Mouse (Mus musculus) forebrain, embryonic 13.5 days (tissue): ENCODE results near the gene Fundc1. TPM values are rescaled to one million over a fixed set of nuclear protein-coding genes. Genes with fewer than 3 reads are reported as not detected.
"Not testable (repeated sequence)": the region's sequence is repeated elsewhere in the genome, so short reads cannot be mapped to it uniquely, and the experiment has no call there.

Experiments
- ATAC-seq: fragments of 200-750 bp; cut with Nextera tagmentation; 2 replicates; pipeline ENCODE4 v1.8.0; 2017
- H3K27ac ChIP-seq: fragments of 300-500 bp; sonication (generic); 2 replicates; pipeline ENCODE4 v1.5.1; 2015; ENCODE audit warnings: inconsistent platforms, mild to moderate bottlenecking, moderate library complexity
- H3K27me3 ChIP-seq: fragments of 300-500 bp; sonication (generic); 2 replicates; pipeline ENCODE4 v1.6.1; 2015; ENCODE audit warnings: mild to moderate bottlenecking, inconsistent platforms
- H3K36me3 ChIP-seq: fragments of 300-500 bp; sonication (generic); 2 replicates; pipeline ENCODE4 v1.6.1; 2015; ENCODE audit warnings: mild to moderate bottlenecking, inconsistent platforms; ENCODE audit not compliant: poor library complexity, severe bottlenecking
- H3K4me1 ChIP-seq: fragments of 300-500 bp; sonication (generic); 2 replicates; pipeline ENCODE4 v1.6.1; 2015; ENCODE audit warnings: inconsistent platforms
- H3K4me2 ChIP-seq: fragments of 300-500 bp; sonication (generic); 2 replicates; pipeline ENCODE4 v1.6.1; 2015; ENCODE audit warnings: inconsistent platforms, mild to moderate bottlenecking, moderate library complexity
- H3K4me3 ChIP-seq: fragments of 300-500 bp; sonication (generic); 2 replicates; pipeline ENCODE4 v1.5.1; 2015; ENCODE audit warnings: mild to moderate bottlenecking, inconsistent platforms
- H3K9ac ChIP-seq: fragments of 300-500 bp; sonication (generic); 2 replicates; pipeline ENCODE4 v1.6.1; 2015; ENCODE audit warnings: mild to moderate bottlenecking, inconsistent platforms
- H3K9me3 ChIP-seq: fragments of 300-500 bp; sonication (generic); replicated peaks from 2 replicates; pipeline ENCODE4 v1.6.1; 2016; ENCODE audit warnings: inconsistent platforms
- WGBS: fragments of 180-500 bp; shearing (Covaris S2); methylation state at CpG from one replicate; pipeline ENCODE4 v1.1.7; 2015; 5-methylcytosine and 5-hydroxymethylcytosine counted together
- polyA plus RNA-seq: library from polyadenylated mRNA; unstranded; fragments of >200 nt; fragmentation: Nextera tagmentation; extraction: Ambion mirVana; gene quantifications from 2 replicates; pipeline ENCODE4 v1.2.1, GENCODE M21; 2015

The Fundc1 gene
- 65.4 and 69.3 TPM in 2 replicates for polyA plus RNA-seq

GRCm38 (mm10) chrX:17571621-17572459 lies at the start of gene Fundc1:
Fundc1 (minus strand) TSS chrX:17572325.
- Histone ChIP-seq H3K9me3 (no peaks in the 10 kb centered on the region), H3K36me3 (no peaks in the 10 kb centered on the region), H3K27me3 (no peaks in the 10 kb centered on the region), H3K9ac (peak within 1 kb of the TSS; percentile 63), H3K4me1 (peaks cover 4% of the 10 kb centered on the region; the same call in 1 of the 2 replicates), H3K27ac (peak within 1 kb of the TSS; percentile 85), H3K4me2 (peak within 1 kb of the TSS; percentile 55), H3K4me3 (peak within 1 kb of the TSS; percentile 47)
- 16% methylated on average over 30 of the region's 30 CpGs for WGBS
- ATAC-seq, result peak; percentile 98

- Histone ChIP-seq H3K4me3 (no peak overlapping the region), H3K4me2 (no peak overlapping the region), H3K9me3 (no peaks in the 10 kb centered on the region), H3K36me3 (no peaks in the 10 kb centered on the region), H3K27ac (no peak overlapping the region), H3K27me3 (no peaks in the 10 kb centered on the region), H3K9ac (no peak overlapping the region), H3K4me1 (no peaks in the 10 kb centered on the region)
- 68% methylated on average over 1 of the region's 1 CpGs for WGBS
- ATAC-seq, result no peak
Observed at GRCm38 (mm10) chrX:17611253-17611652, 39.1 kb upstream of the Fundc1 start.

GRCm38 (mm10) chrX:17608763-17609162 lies 36.6 kb upstream of the Fundc1 start:
- no peaks in the 10 kb centered on the region for H3K27me3 ChIP-seq
- no peak overlapping the region for H3K9ac ChIP-seq
- 93% methylated on average over 1 of the region's 1 CpGs for WGBS
- no peak for ATAC-seq
- H3K9me3 ChIP-seq, result no peaks in the 10 kb centered on the region
- no peak overlapping the region for H3K27ac ChIP-seq
- no peak overlapping the region for H3K4me3 ChIP-seq
- H3K4me1 ChIP-seq, result no peaks in the 10 kb centered on the region
- H3K4me2 ChIP-seq, result no peak overlapping the region
- no peaks in the 10 kb centered on the region for H3K36me3 ChIP-seq

GRCm38 (mm10) chrX:17607668-17608067 lies 35.5 kb upstream of the Fundc1 start:
- H3K27ac ChIP-seq, result no peak overlapping the region
- no peaks in the 10 kb centered on the region for H3K27me3 ChIP-seq
- WGBS, result 82% methylated on average over 3 of the region's 3 CpGs
- no peak overlapping the region for H3K4me3 ChIP-seq
- no peaks in the 10 kb centered on the region for H3K36me3 ChIP-seq
- ATAC-seq, result no peak
- no peak overlapping the region for H3K9ac ChIP-seq
- H3K4me1 ChIP-seq, result no peaks in the 10 kb centered on the region
- no peak overlapping the region for H3K4me2 ChIP-seq
- H3K9me3 ChIP-seq, result no peaks in the 10 kb centered on the region

- Histone ChIP-seq H3K27ac (no peak overlapping the region), H3K4me2 (no peak overlapping the region), H3K4me3 (no peak overlapping the region), H3K9me3 (no peaks in the 10 kb centered on the region), H3K36me3 (no peaks in the 10 kb centered on the region), H3K9ac (no peak overlapping the region), H3K4me1 (no peaks in the 10 kb centered on the region), H3K27me3 (no peaks in the 10 kb centered on the region)
- no peak for ATAC-seq
Observed at GRCm38 (mm10) chrX:17593331-17593730, 21.2 kb upstream of the Fundc1 start.

- Histone ChIP-seq H3K4me3 (no peak overlapping the region), H3K27ac (no peak overlapping the region), H3K9ac (no peak overlapping the region), H3K9me3 (no peaks in the 10 kb centered on the region), H3K4me2 (no peak overlapping the region), H3K27me3 (no peaks in the 10 kb centered on the region), H3K36me3 (no peaks in the 10 kb centered on the region), H3K4me1 (no peaks in the 10 kb centered on the region)
- WGBS, result 37% methylated on average over 1 of the region's 1 CpGs
- ATAC-seq, result 0 out of 2 replicates have a peak, but pooled peaks have one; percentile 48
Observed at GRCm38 (mm10) chrX:17590745-17591144, 18.6 kb upstream of the Fundc1 start.

- ATAC-seq, result no peak
- Histone ChIP-seq H3K27me3 (no peaks in the 10 kb centered on the region), H3K4me1 (peaks cover 4% of the 10 kb centered on the region; the same call in 1 of the 2 replicates), H3K36me3 (no peaks in the 10 kb centered on the region), H3K4me3 (peak overlapping the region; percentile 47), H3K4me2 (peak overlapping the region; percentile 55), H3K27ac (peak overlapping the region; percentile 85), H3K9me3 (no peaks in the 10 kb centered on the region), H3K9ac (peak overlapping the region; percentile 63)
- WGBS, result 21% methylated on average over 10 of the region's 10 CpGs
Observed at GRCm38 (mm10) chrX:17571271-17571620, 879 bp downstream of the Fundc1 start.

GRCm38 (mm10) chrX:17568670-17569069 lies 3.5 kb downstream of the Fundc1 start:
- H3K4me1 ChIP-seq, result peaks cover 4% of the 10 kb centered on the region; the same call in 1 of the 2 replicates
- WGBS, result 71% methylated on average over 2 of the region's 2 CpGs
- H3K9ac ChIP-seq, result no peak overlapping the region
- H3K9me3 ChIP-seq, result no peaks in the 10 kb centered on the region
- H3K4me3 ChIP-seq, result no peak overlapping the region
- no peaks in the 10 kb centered on the region for H3K36me3 ChIP-seq
- no peak overlapping the region for H3K4me2 ChIP-seq
- no peaks in the 10 kb centered on the region for H3K27me3 ChIP-seq
- no peak overlapping the region for H3K27ac ChIP-seq
- no peak for ATAC-seq

- no peak for ATAC-seq
- Histone ChIP-seq H3K4me2 (no peak overlapping the region), H3K9me3 (no peaks in the 10 kb centered on the region), H3K27me3 (no peaks in the 10 kb centered on the region), H3K27ac (no peak overlapping the region), H3K4me3 (no peak overlapping the region), H3K36me3 (no peaks in the 10 kb centered on the region), H3K9ac (no peak overlapping the region), H3K4me1 (peaks cover 4% of the 10 kb centered on the region; the same call in 1 of the 2 replicates)
Observed at GRCm38 (mm10) chrX:17565743-17566142, 6.4 kb downstream of the Fundc1 start.

- H3K9me3 ChIP-seq, result no peaks in the 10 kb centered on the region
- no peak for ATAC-seq
- H3K9ac ChIP-seq, result no peak overlapping the region
- no peak overlapping the region for H3K27ac ChIP-seq
- H3K4me1 ChIP-seq, result no peaks in the 10 kb centered on the region
- no peaks in the 10 kb centered on the region for H3K27me3 ChIP-seq
- H3K36me3 ChIP-seq, result no peaks in the 10 kb centered on the region
- H3K4me3 ChIP-seq, result no peak overlapping the region
- no peak overlapping the region for H3K4me2 ChIP-seq
Observed at GRCm38 (mm10) chrX:17564732-17565131, 7.4 kb downstream of the Fundc1 start.

GRCm38 (mm10) chrX:17558746-17559145 lies 13.4 kb downstream of the Fundc1 start:
- ATAC-seq, result no peak
- H3K9me3 ChIP-seq, result no peaks in the 10 kb centered on the region
- no peaks in the 10 kb centered on the region for H3K36me3 ChIP-seq
- WGBS, result 21% methylated on average over 4 of the region's 4 CpGs
- no peak overlapping the region for H3K9ac ChIP-seq
- H3K27ac ChIP-seq, result no peak overlapping the region
- no peaks in the 10 kb centered on the region for H3K27me3 ChIP-seq
- H3K4me1 ChIP-seq, result peaks cover 8% of the 10 kb centered on the region; the same call in 1 of the 2 replicates
- no peak overlapping the region for H3K4me3 ChIP-seq
- H3K4me2 ChIP-seq, result no peak overlapping the region

GRCm38 (mm10) chrX:17554488-17554887 lies 17.6 kb downstream of the Fundc1 start:
- Histone ChIP-seq H3K4me3 (no peak overlapping the region), H3K9ac (no peak overlapping the region), H3K36me3 (no peaks in the 10 kb centered on the region), H3K27ac (no peak overlapping the region; the same call in 1 of the 2 replicates), H3K4me1 (peaks cover 8% of the 10 kb centered on the region; the same call in 1 of the 2 replicates), H3K9me3 (no peaks in the 10 kb centered on the region), H3K27me3 (no peaks in the 10 kb centered on the region), H3K4me2 (no peak overlapping the region)
- ATAC-seq, result peak; percentile 67; the same call in 1 of the 2 replicates
- WGBS, result 39% methylated on average over 4 of the region's 4 CpGs

GRCm38 (mm10) chrX:17551586-17551985 lies 20.5 kb downstream of the Fundc1 start:
- peaks cover 16% of the 10 kb centered on the region; the same call in 1 of the 2 replicates for H3K4me1 ChIP-seq
- H3K4me2 ChIP-seq, H3K9ac ChIP-seq, H3K27me3 ChIP-seq, H3K9me3 ChIP-seq, H3K27ac ChIP-seq, ATAC-seq, H3K4me3 ChIP-seq, H3K36me3 ChIP-seq: not testable (repeated sequence)
